Mouse (Mus musculus) embryonic facial prominence, embryonic 15.5 days (tissue): Measurements from ENCODE around the gene A930004D18Rik. TPM values are rescaled to one million over a fixed set of nuclear protein-coding genes. Genes with fewer than 3 reads are reported as not detected.

Source experiments
- ATAC-seq: fragments of 200-750 bp; cut with Nextera tagmentation; 2 replicates; pipeline ENCODE4 v1.8.0; 2017; ENCODE audit warnings: low read depth, moderate TSS enrichment; ENCODE audit not compliant: insufficient number of reproducible peaks, low FRiP score, low TSS enrichment
- H3K27ac ChIP-seq: fragments of 300-500 bp; sonication (generic); replicated peaks from 2 replicates; pipeline ENCODE4 v1.5.1; 2015; ENCODE audit warnings: mild to moderate bottlenecking, inconsistent platforms
- H3K27me3 ChIP-seq: fragments of 300-500 bp; sonication (generic); 2 replicates; pipeline ENCODE4 v1.6.1; 2015; ENCODE audit warnings: inconsistent platforms
- H3K36me3 ChIP-seq: fragments of 300-500 bp; sonication (generic); 2 replicates; pipeline ENCODE4 v1.6.1; 2015; ENCODE audit warnings: mild to moderate bottlenecking, inconsistent platforms
- H3K4me1 ChIP-seq: fragments of 300-500 bp; sonication (generic); 2 replicates; pipeline ENCODE4 v1.6.1; 2015; ENCODE audit warnings: inconsistent platforms
- H3K4me2 ChIP-seq: fragments of 300-500 bp; sonication (generic); replicated peaks from 2 replicates; pipeline ENCODE4 v1.6.1; 2015; ENCODE audit warnings: mild to moderate bottlenecking, inconsistent platforms
- H3K4me3 ChIP-seq: fragments of 300-500 bp; sonication (generic); replicated peaks from 2 replicates; pipeline ENCODE4 v1.5.1; 2015; ENCODE audit warnings: mild to moderate bottlenecking, inconsistent platforms
- H3K9ac ChIP-seq: fragments of 300-500 bp; sonication (generic); 2 replicates; pipeline ENCODE4 v1.6.1; 2015; ENCODE audit warnings: inconsistent platforms
- H3K9me3 ChIP-seq: fragments of 300-500 bp; sonication (generic); replicated peaks from 2 replicates; pipeline ENCODE4 v1.6.1; 2016; ENCODE audit warnings: inconsistent platforms
- WGBS: fragments of 180-500 bp; shearing (Covaris S2); methylation state at CpG from one replicate; pipeline ENCODE4 v1.1.7; 2015; 5-methylcytosine and 5-hydroxymethylcytosine counted together
- polyA plus RNA-seq: library from polyadenylated mRNA; unstranded; fragments of >200 nt; fragmentation: Nextera tagmentation; extraction: Ambion mirVana; gene quantifications from 2 replicates; pipeline ENCODE4 v1.2.1, GENCODE M21; 2015

A930004D18Rik gene
- polyA plus RNA-seq, 1 experiment from 2014 or later, result 13.7 TPM

DNA sequence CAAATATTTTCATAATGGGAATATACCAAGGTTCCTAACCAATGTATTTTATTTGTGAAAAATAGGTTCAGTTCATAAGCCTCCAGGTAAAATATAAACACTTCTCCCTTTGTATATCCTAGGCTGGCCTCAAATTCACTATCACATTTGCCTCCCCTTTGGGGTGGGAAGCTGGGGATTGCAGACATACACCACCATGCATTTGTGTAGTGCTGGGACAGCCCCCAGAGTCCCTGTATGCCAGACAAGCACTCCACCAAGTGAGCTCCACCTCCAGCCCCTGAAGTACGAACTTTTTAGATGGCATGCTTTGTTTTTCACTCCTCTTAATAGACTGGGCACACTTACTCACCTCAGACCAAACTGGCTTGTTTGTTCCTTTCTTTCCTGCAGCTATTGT lies 14.7 kb downstream of the A930004D18Rik start:
- H3K9ac ChIP-seq, result no peak overlapping the region
- H3K4me1 ChIP-seq, result peaks cover 18% of the 10 kb centered on the region
- no peak overlapping the region for H3K4me2 ChIP-seq
- no peak for ATAC-seq
- no peaks in the 10 kb centered on the region for H3K9me3 ChIP-seq
- H3K4me3 ChIP-seq, result no peak overlapping the region
- WGBS, result 62% methylated on average over 1 of the region's 1 CpGs
- H3K36me3 ChIP-seq, result no peaks in the 10 kb centered on the region
- H3K27ac ChIP-seq, result no peak overlapping the region
- no peaks in the 10 kb centered on the region for H3K27me3 ChIP-seq

DNA sequence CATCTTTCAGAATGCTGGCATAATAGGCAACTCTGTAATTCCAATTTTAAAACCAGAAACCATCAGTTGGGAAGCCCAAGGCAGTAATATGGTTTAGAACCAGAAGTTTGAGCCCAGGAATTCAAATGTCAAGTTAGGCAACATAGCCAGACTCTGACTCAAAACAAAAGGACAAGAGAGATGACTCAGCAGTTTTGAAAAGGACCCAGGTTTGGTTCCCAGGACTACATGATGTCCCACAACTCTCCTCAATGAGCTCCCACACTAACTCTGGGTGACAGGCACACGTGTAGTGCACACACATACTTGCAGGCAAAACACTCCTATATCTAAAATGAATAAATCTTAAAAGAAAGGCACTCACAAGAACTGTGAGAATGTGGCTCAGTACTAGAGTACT lies 18.4 kb downstream of the A930004D18Rik start:
- Histone ChIP-seq H3K36me3 (no peaks in the 10 kb centered on the region), H3K4me3 (no peak overlapping the region), H3K27ac (no peak overlapping the region), H3K9me3 (no peaks in the 10 kb centered on the region), H3K4me1 (no peaks in the 10 kb centered on the region), H3K4me2 (no peak overlapping the region), H3K9ac (no peak overlapping the region), H3K27me3 (no peaks in the 10 kb centered on the region)
- ATAC-seq, result no peak
- 75% methylated on average over 1 of the region's 1 CpGs for WGBS

DNA sequence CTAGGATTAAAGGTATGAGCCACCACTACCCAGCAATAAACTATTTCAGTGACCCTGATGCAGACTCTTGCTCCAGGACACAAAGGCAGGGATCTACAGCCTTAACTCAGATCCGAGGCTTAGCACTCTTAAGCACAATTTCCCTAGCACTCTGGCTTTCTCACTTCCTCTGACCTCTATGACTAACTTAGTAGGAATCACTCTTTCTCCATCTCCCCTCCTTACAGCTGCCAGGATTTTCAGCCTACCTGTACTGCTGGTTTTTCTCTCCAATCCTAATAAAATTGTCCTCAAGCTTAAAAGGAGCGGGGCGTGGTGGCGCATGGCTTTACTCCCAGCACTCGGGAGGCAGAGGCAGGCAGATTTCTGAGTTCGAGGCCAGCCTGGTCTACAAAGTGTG lies 20.2 kb downstream of the A930004D18Rik start:
- H3K9me3 ChIP-seq, result no peaks in the 10 kb centered on the region
- H3K4me2 ChIP-seq, result no peak overlapping the region
- no peak overlapping the region for H3K27ac ChIP-seq
- no peak overlapping the region for H3K9ac ChIP-seq
- no peak for ATAC-seq
- H3K4me3 ChIP-seq, result no peak overlapping the region
- no peaks in the 10 kb centered on the region for H3K4me1 ChIP-seq
- H3K36me3 ChIP-seq, result no peaks in the 10 kb centered on the region
- H3K27me3 ChIP-seq, result no peaks in the 10 kb centered on the region
- 95% methylated on average over 6 of the region's 6 CpGs for WGBS

DNA sequence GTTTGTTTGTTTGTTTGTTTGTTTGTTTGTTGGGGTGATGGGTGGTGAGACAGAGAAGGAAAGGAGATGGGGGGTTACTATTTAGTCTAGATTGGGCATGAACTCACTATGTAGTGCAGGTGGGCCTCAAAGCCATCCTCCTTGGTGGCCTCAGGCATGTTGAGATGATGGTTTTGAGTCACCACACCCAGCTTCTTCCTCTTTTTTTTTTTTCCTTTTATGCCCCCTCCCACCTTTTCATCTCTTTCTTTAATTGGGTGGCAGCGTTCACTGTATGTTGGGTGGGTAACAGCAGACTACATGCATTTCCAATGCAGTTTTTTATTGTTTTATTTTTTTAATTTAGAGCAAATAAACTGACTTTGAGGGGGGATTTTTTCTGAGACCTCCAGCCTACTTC lies 20.9 kb downstream of the A930004D18Rik start:
- no peaks in the 10 kb centered on the region for H3K4me1 ChIP-seq
- H3K4me2 ChIP-seq, result no peak overlapping the region
- H3K4me3 ChIP-seq, result no peak overlapping the region
- no peaks in the 10 kb centered on the region for H3K9me3 ChIP-seq
- no peaks in the 10 kb centered on the region for H3K27me3 ChIP-seq
- H3K9ac ChIP-seq, result no peak overlapping the region
- 82% methylated on average over 1 of the region's 1 CpGs for WGBS
- H3K36me3 ChIP-seq, result no peaks in the 10 kb centered on the region
- ATAC-seq, result no peak
- no peak overlapping the region for H3K27ac ChIP-seq

DNA sequence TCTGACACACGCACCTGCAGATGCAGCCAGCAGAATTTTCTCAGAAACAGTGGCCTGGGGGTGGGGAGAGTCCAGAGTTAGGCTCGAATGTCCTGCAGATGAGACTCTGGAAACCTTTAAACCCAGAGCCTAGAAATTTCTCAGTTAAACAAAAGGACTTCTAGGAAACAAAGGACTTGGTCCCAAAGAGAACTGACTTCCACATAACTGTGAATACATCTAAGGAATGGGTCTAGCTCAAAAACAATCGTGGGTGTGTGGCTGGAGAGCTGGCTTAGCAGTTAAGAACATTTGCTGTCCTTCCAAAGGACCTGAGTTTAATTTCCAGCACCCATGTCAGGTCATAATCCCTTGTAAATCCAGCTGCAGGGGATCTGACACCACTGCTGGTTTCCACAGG lies 22.0 kb downstream of the A930004D18Rik start:
- Histone ChIP-seq H3K27ac (no peak overlapping the region), H3K9me3 (no peaks in the 10 kb centered on the region), H3K36me3 (no peaks in the 10 kb centered on the region), H3K4me1 (no peaks in the 10 kb centered on the region), H3K27me3 (no peaks in the 10 kb centered on the region), H3K4me3 (no peak overlapping the region), H3K4me2 (no peak overlapping the region), H3K9ac (no peak overlapping the region)
- 50% methylated on average over 3 of the region's 3 CpGs for WGBS
- no peak for ATAC-seq

DNA sequence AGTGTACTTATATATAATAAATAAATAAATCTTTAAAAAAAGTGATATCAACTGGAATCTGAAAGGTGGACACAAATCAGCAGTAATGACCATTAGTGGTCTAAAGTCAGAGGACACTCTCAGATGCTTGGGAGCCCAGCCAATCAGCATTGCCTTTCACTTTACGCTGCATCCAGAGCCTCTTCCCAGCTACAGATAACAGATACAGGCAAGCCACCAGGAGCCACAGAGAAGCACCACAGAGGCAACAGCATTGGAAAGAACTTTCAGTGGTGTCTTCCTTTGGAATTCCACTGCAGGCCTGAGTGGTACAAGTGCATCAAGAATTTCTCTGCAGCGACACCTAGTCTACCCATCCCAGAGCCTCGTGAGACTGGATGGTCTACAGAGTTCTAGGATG lies 24.7 kb downstream of the A930004D18Rik start:
- WGBS, result 87% methylated on average over 3 of the region's 3 CpGs
- no peak overlapping the region for H3K4me3 ChIP-seq
- ATAC-seq, result no peak
- no peak overlapping the region for H3K27ac ChIP-seq
- H3K36me3 ChIP-seq, result no peaks in the 10 kb centered on the region
- H3K4me1 ChIP-seq, result no peaks in the 10 kb centered on the region
- H3K9me3 ChIP-seq, result no peaks in the 10 kb centered on the region
- H3K27me3 ChIP-seq, result no peaks in the 10 kb centered on the region
- H3K4me2 ChIP-seq, result no peak overlapping the region
- H3K9ac ChIP-seq, result no peak overlapping the region

DNA sequence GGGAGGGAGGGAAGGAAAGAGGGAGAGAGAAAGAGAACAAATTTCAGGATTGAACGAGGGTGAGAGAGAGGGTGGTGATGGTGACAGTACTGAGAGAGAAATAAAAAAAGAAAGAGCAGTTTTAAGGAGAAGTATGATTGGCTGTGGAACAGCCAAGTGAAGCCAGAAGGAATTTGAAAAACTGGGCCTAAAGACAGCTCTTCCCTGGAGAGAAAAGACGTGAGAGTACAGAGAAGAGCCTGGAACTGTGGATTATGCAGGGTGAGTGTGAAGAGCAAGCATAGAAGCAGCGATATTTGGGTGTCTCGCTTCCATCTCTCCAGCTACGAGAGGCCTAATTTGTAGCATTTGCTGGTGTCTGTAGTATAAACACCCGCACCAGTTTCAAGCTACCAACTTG lies 26.3 kb downstream of the A930004D18Rik start:
- H3K9me3 ChIP-seq, result no peaks in the 10 kb centered on the region
- no peak overlapping the region for H3K9ac ChIP-seq
- H3K4me1 ChIP-seq, result no peaks in the 10 kb centered on the region
- no peak for ATAC-seq
- no peaks in the 10 kb centered on the region for H3K27me3 ChIP-seq
- H3K36me3 ChIP-seq, result no peaks in the 10 kb centered on the region
- WGBS, result 75% methylated on average over 6 of the region's 6 CpGs
- H3K4me3 ChIP-seq, result no peak overlapping the region
- no peak overlapping the region for H3K27ac ChIP-seq
- H3K4me2 ChIP-seq, result no peak overlapping the region

DNA sequence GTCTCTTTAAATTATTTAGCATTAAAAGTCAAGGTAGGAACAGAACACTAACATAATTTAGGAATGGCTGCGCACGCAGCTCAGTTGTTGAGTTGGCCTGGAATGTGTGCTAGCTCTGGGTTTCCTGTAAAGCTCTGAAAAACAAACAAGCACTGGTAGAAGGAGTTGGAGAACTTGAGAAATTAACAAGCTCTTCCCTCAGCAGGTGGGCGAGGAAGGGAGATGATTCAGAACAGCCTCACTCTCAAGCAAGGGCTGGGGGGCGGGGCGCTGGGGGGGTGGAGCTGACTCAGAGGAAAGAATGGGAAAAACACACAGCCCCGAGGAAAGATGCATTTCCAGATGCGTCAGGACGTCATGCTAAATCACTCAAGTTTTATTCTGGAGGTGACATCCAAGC lies 32.4 kb downstream of the A930004D18Rik start:
- no peak overlapping the region for H3K4me2 ChIP-seq
- H3K36me3 ChIP-seq, result no peaks in the 10 kb centered on the region
- no peak overlapping the region for H3K27ac ChIP-seq
- no peaks in the 10 kb centered on the region for H3K4me1 ChIP-seq
- H3K27me3 ChIP-seq, result no peaks in the 10 kb centered on the region
- no peaks in the 10 kb centered on the region for H3K9me3 ChIP-seq
- WGBS, result 21% methylated on average over 8 of the region's 8 CpGs
- ATAC-seq, result no peak
- H3K4me3 ChIP-seq, result no peak overlapping the region
- no peak overlapping the region for H3K9ac ChIP-seq

DNA sequence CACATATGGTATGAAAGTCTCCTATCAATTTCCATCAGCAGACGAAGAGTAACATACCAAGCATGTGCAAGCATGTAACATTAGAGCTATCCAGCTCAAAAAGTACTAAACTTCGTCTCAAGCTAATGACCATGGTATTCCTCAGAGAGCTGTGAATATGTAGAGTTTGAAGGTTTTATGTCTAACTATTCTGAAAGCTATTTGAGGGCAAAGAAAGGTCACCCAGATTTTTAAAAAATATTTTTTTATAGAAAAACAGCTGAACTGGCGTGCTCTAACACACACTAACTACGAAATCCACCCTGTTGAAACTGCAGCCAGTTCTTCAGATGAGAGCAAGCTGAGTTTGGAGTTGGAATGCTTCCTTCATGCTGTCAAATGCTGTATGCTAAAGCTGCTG lies 33.3 kb downstream of the A930004D18Rik start:
- Histone ChIP-seq H3K4me1 (no peaks in the 10 kb centered on the region), H3K27ac (no peak overlapping the region), H3K4me2 (no peak overlapping the region), H3K36me3 (no peaks in the 10 kb centered on the region), H3K9me3 (no peaks in the 10 kb centered on the region), H3K27me3 (no peaks in the 10 kb centered on the region), H3K4me3 (no peak overlapping the region), H3K9ac (no peak overlapping the region)
- 39% methylated on average over 4 of the region's 4 CpGs for WGBS
- no peak for ATAC-seq

DNA sequence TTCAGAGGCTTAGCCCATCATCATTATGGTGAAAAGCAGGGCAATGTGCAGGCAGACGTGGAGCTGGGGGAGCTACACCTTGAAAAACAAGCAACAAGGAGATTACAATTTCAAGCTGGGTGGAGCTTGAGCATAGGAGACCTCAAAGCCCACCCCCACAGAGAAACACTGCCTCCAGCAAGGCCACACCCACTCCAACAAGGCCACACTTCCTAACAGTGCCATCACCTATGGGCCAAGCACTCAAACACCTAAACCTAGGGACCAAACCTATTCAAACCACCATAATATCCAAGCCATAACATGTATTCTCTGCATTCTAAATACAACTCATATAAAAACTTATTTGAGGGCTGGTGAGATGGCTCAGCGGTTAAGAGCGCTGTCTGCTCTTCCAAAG lies 35.2 kb downstream of the A930004D18Rik start:
- Histone ChIP-seq H3K4me3 (no peak overlapping the region), H3K36me3 (no peaks in the 10 kb centered on the region), H3K4me1 (no peaks in the 10 kb centered on the region), H3K4me2 (no peak overlapping the region), H3K9me3 (no peaks in the 10 kb centered on the region), H3K27me3 (no peaks in the 10 kb centered on the region), H3K9ac (no peak overlapping the region), H3K27ac (no peak overlapping the region)
- WGBS, result 87% methylated on average over 3 of the region's 3 CpGs
- ATAC-seq, result no peak

DNA sequence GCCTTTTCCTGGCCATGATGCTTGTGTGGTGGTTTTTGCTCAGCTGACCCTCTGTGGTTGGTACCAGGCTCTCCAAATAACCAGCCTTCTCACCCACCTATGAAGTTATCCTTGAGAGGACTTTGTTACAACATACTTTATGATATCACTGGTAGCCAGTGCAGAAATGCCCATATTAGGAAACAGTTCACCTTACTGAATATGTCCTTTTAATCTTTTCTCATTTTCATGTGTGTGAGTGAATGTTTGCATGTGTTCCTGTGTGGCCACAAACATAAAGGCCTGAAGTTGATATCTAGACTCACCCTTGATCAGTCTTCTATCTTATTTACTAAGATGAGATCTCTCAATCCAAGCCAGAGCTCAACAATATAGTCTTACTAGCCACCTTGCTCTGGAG lies 40.7 kb downstream of the A930004D18Rik start, which contains the start of gene H2al2a:
Gene H2al2a (minus strand): TSS at position 101 of the 400 bp plus-strand sequence.
- Histone ChIP-seq H3K9ac (no peak within 1 kb of the TSS), H3K4me3 (no peak within 1 kb of the TSS), H3K36me3 (no peaks in the 10 kb centered on the region)

DNA sequence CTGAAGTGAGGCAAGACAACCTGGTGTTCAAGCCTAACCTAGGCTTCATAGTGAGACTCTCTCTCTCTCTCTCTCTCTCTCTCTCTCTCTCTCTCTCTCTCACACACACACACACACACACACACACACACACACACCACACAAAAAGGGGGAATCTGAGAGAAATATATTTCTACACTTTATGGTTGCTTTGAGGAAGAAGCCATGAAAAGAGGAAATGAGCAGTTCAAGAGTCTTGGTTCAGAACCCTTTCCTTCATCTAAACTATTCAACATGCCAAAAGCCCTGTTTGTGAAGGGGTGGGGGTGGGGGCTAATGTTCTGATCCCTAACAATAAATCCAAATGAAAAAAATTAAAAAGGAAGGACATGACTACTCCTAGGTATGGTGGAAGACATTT lies 48.0 kb downstream of the A930004D18Rik start:
- H3K36me3 ChIP-seq, result no peaks in the 10 kb centered on the region
- no peaks in the 10 kb centered on the region for H3K9me3 ChIP-seq
- H3K9ac ChIP-seq, result no peak overlapping the region
- no peak for ATAC-seq
- H3K27me3 ChIP-seq, result no peaks in the 10 kb centered on the region
- H3K4me3 ChIP-seq, result no peak overlapping the region
- H3K4me1 ChIP-seq, result no peaks in the 10 kb centered on the region
- no peak overlapping the region for H3K27ac ChIP-seq
- no peak overlapping the region for H3K4me2 ChIP-seq

More for the DNA sequence above, 40.7 kb downstream of the A930004D18Rik start, which contains the start of gene H2al2a:
- H3K9me3 ChIP-seq, result no peaks in the 10 kb centered on the region
- H3K4me1 ChIP-seq, result no peaks in the 10 kb centered on the region
- no peaks in the 10 kb centered on the region for H3K27me3 ChIP-seq
- no peak within 1 kb of the TSS for H3K4me2 ChIP-seq
- ATAC-seq, result no peak
- no peak within 1 kb of the TSS for H3K27ac ChIP-seq
